Mouse (Mus musculus) liver, embryonic 14.5 days (tissue): ENCODE data around the gene Spag9.

Source experiments
- CTCF ChIP-seq: IDR thresholded peaks from 2 replicates; pipeline ENCODE4 v1.5.1; 2016; ENCODE audit warnings: antibody characterized with exemption, low read depth, control low read depth
- EP300 ChIP-seq: IDR thresholded peaks from 2 replicates; pipeline ENCODE4 v1.6.1; 2016; ENCODE audit warnings: antibody characterized with exemption, low read depth

GRCm38 (mm10) chr11:94136656-94137055 lies 140.8 kb downstream of the Spag9 start:
- TF ChIP-seq CTCF (no peak), EP300 (no peak)
